8 mouse cellular contexts compared by ENCODE assay signal in genomic region chr11:119041750-119042465, GRCm38 (mm10). TPM values are rescaled to one million over a fixed set of nuclear protein-coding genes. Genes with fewer than 3 reads are reported as not detected.
A peak's percentile ranks its signal among the peaks of the same experiment; 100 is the strongest.
DNase-seq lines count a peak whose midpoint lies in the region; ATAC-seq and TF ChIP-seq lines count a peak whose summit lies in the region.

No protein-coding gene starts in this region.

- no peak overlapping the region for H3K27ac ChIP-seq in heart, embryonic 12.5 days (ENCODE audit: poor library complexity, severe bottlenecking)
- no peak overlapping the region for H3K27ac ChIP-seq in ES-E14 (ENCODE audit: insufficient read depth, low read depth, low read length, poor library complexity, severe bottlenecking)
- H3K27ac ChIP-seq in forebrain, postnatal 0 days (ENCODE audit: low read depth, low read length), result no peak overlapping the region
- no peak overlapping the region for H3K27ac ChIP-seq in liver, postnatal 0 days (ENCODE audit: low read depth)

- DNase-seq in heart, postnatal 25 days (ENCODE audit: low spot score), result no peak
- DNase-seq in ES-E14 (ENCODE audit: low read depth, low spot score) (no peak), adipocyte (ENCODE audit: low spot score) (no peak)
- DNase-seq in forebrain, postnatal 0 days, result no peak
- no peak for DNase-seq in liver, postnatal 0 days
- no peak for DNase-seq in urinary bladder, postnatal 25 days (ENCODE audit: low spot score)
- no peak for DNase-seq in layer of hippocampus, adult 8-10 months (ENCODE audit: low spot score in 2 of 2)

- peaks cover 10% of the 10 kb centered on the region for H3K36me3 ChIP-seq in heart, embryonic 12.5 days
- H3K36me3 ChIP-seq in ES-E14 (ENCODE audit: control insufficient read depth, insufficient read depth, low read length, poor library complexity, severe bottlenecking), result no peaks in the 10 kb centered on the region
- H3K36me3 ChIP-seq in forebrain, postnatal 0 days (ENCODE audit: insufficient read depth), result peaks cover 7% of the 10 kb centered on the region; the same call in 1 of the 2 replicates
- no peaks in the 10 kb centered on the region; the same call in 1 of the 2 replicates for H3K36me3 ChIP-seq in liver, postnatal 0 days (replicated peaks; ENCODE audit: insufficient read depth, low read length)

- ATAC-seq in heart, embryonic 12.5 days (ENCODE audit: insufficient number of reproducible peaks, low FRiP score), result no peak
- no peak for ATAC-seq in forebrain, postnatal 0 days
- no peak for ATAC-seq in liver, postnatal 0 days

- intact Hi-C loops in heart, postnatal 25 days (cut with DNase I), result loop anchor here (2.0 kb wide), 1 partner anchor 15 kb away; no protein-coding TSS in a partner anchor

- peaks cover 80% of the 10 kb centered on the region for H3K27me3 ChIP-seq in heart, embryonic 12.5 days (replicated peaks)
- H3K27me3 ChIP-seq in forebrain, postnatal 0 days (ENCODE audit: insufficient read depth, low read length), result peaks cover 64% of the 10 kb centered on the region
- peaks cover 81% of the 10 kb centered on the region for H3K27me3 ChIP-seq in liver, postnatal 0 days (ENCODE audit: insufficient read depth, low read length)

- no peak for TF ChIP-seq EP300 in liver, postnatal 0 days (IDR thresholded peaks at IDR 0.05; ENCODE audit: low read depth)

- no peak for TF ChIP-seq CTCF in forebrain, postnatal 0 days (IDR thresholded peaks at IDR 0.05; ENCODE audit: low read depth)
- no peak for TF ChIP-seq CTCF in liver, postnatal 0 days (IDR thresholded peaks at IDR 0.05; ENCODE audit: low read depth)

- peak overlapping the region; percentile 76 for H3K9ac ChIP-seq in heart, embryonic 12.5 days
- H3K9ac ChIP-seq in ES-E14 (ENCODE audit: insufficient read depth, low read depth, low read length, poor library complexity, severe bottlenecking), result no peak overlapping the region
- H3K9ac ChIP-seq in forebrain, postnatal 0 days, result peak overlapping the region; percentile 70
- H3K9ac ChIP-seq in liver, postnatal 0 days (replicated peaks), result 0 out of 2 replicates have a peak overlapping the region, but pooled peaks have one; percentile 55

- H3K4me1 ChIP-seq in heart, embryonic 12.5 days (replicated peaks), result peaks cover 65% of the 10 kb centered on the region
- peaks cover 0 to 12% of the 10 kb centered on the region in 2 experiments; a peak in 2 of 4 replicates for H3K4me1 ChIP-seq in ES-E14 (ENCODE audit: control insufficient read depth in 2 of 2, insufficient read depth in 2 of 2, low read length in 2 of 2, poor library complexity in 1 of 2)
- peaks cover 13% of the 10 kb centered on the region for H3K4me1 ChIP-seq in forebrain, postnatal 0 days (ENCODE audit: insufficient read depth)
- peaks cover 53% of the 10 kb centered on the region for H3K4me1 ChIP-seq in liver, postnatal 0 days (ENCODE audit: insufficient read depth)

- in situ Hi-C loops in ES-E14 (cut with MboI; ENCODE audit: low sequenced_read_pairs in 2 of 2, unreplicated experiment in 2 of 2), result loop anchor here in 1 of 2 experiments (10.0 kb wide), 1 partner anchor 503 kb away; the partner anchor contains the start of gene Nptx1

- peak overlapping the region; percentile 78 for H3K4me3 ChIP-seq in heart, embryonic 12.5 days
- H3K4me3 ChIP-seq in ES-E14 (ENCODE audit: insufficient read depth in 1 of 2, low read depth in 1 of 2, low read length in 2 of 2, poor library complexity in 1 of 2, severe bottlenecking in 1 of 2), result peak overlapping the region; percentile 68 to 76
- H3K4me3 ChIP-seq in forebrain, postnatal 0 days (ENCODE audit: low read depth, low read length), result peak overlapping the region; percentile 82
- H3K4me3 ChIP-seq in liver, postnatal 0 days (ENCODE audit: low read depth, low read length), result peak overlapping the region; percentile 67

- H3K9me3 ChIP-seq in heart, embryonic 12.5 days (replicated peaks), result no peaks in the 10 kb centered on the region
- no peaks in the 10 kb centered on the region for H3K9me3 ChIP-seq in ES-E14 (ENCODE audit: control insufficient read depth, insufficient read depth, low read depth, low read length)
- H3K9me3 ChIP-seq in forebrain, postnatal 0 days (ENCODE audit: low read length), result no peaks in the 10 kb centered on the region
- no peaks in the 10 kb centered on the region for H3K9me3 ChIP-seq in liver, postnatal 0 days (ENCODE audit: low read length)

- peak overlapping the region; percentile 94 for H3K4me2 ChIP-seq in heart, embryonic 12.5 days
- H3K4me2 ChIP-seq in forebrain, postnatal 0 days (ENCODE audit: low read depth), result peak overlapping the region; percentile 100
- peak overlapping the region; percentile 97 for H3K4me2 ChIP-seq in liver, postnatal 0 days (ENCODE audit: low read depth, low read length)

- 1% methylated on average over 30 of the region's 31 CpGs for WGBS in heart, embryonic 12.5 days
- under 1% methylated on average over 31 of the region's 31 CpGs for WGBS in forebrain, postnatal 0 days
- 2% methylated on average over 29 of the region's 31 CpGs for WGBS in liver, postnatal 0 days (ENCODE audit: insufficient replicate concordance)

TF ChIP-seq in ES-E14, 5 proteins besides CTCF, POLR2A, EP300 and RAD21:
- TF ChIP-seq CHD2 (IDR thresholded peaks at IDR 0.05; ENCODE audit: low read depth, low read length) (no peak), ZC3H11A (IDR thresholded peaks at IDR 0.05; ENCODE audit: borderline replicate concordance, low read depth, low read length) (no peak), HCFC1 (IDR thresholded peaks at IDR 0.05; ENCODE audit: borderline replicate concordance, insufficient read depth, low read length) (no peak), MAFK (IDR thresholded peaks at IDR 0.05; ENCODE audit: insufficient read depth, low read depth, low read length) (no peak), ZNF384 (IDR thresholded peaks at IDR 0.05; ENCODE audit: low read depth, low read length) (no peak)

RNA-seq across cellular contexts. Expression of gene Cbx8, which starts 1.1 kb away (rescaled TPM):
- polyA plus RNA-seq in heart, embryonic 12.5 days (2016; fragmentation: Nextera tagmentation; extraction: Ambion mirVana), result 7.3 and 8.8 TPM in 2 replicates
- 1 to 10 TPM; 4.4 to 7.6 TPM for total RNA-seq in heart, postnatal 25 days (2021)
- total RNA-seq in ES-E14 (2012; rRNA removed), result 1.1 and 1.2 TPM in 2 replicates
- total RNA-seq in forebrain, postnatal 0 days (2014; rRNA removed), result 14.2 and 21.9 TPM in 2 replicates
- 5.3 and 8.5 TPM in 2 replicates for polyA plus RNA-seq in forebrain, postnatal 0 days (2015; fragmentation: Nextera tagmentation; extraction: Ambion mirVana)
- polyA plus RNA-seq in liver, postnatal 0 days (2015; fragmentation: Nextera tagmentation; extraction: Ambion mirVana), result 3.1 and 3.9 TPM in 2 replicates
- 10 to 100 TPM in 2 of 4 experiments, 1 to 10 TPM in 2; 6.9 to 11.9 (median 9.6) TPM for total RNA-seq in layer of hippocampus, adult 8-10 months (2022)

RNA-seq across cellular contexts. Expression of gene Cbx2, which starts 19.1 kb away (rescaled TPM):
- polyA plus RNA-seq in heart, embryonic 12.5 days (2016; fragmentation: Nextera tagmentation; extraction: Ambion mirVana), result 29.3 and 30.5 TPM in 2 replicates
- 1 to 10 TPM; 3.8 to 3.9 TPM for total RNA-seq in heart, postnatal 25 days (2021)
- 12.6 and 13.9 TPM in 2 replicates for total RNA-seq in ES-E14 (2012; rRNA removed)
- total RNA-seq in forebrain, postnatal 0 days (2014; rRNA removed), result 9.2 and 15.2 TPM in 2 replicates
- 6.4 TPM in 2 replicates for polyA plus RNA-seq in forebrain, postnatal 0 days (2015; fragmentation: Nextera tagmentation; extraction: Ambion mirVana)
- polyA plus RNA-seq in liver, postnatal 0 days (2015; fragmentation: Nextera tagmentation; extraction: Ambion mirVana), result 1.9 and 2.0 TPM in 2 replicates
- total RNA-seq in layer of hippocampus, adult 8-10 months (2022), result 1 to 10 TPM; 1.7 to 3.9 (median 2.4) TPM

RNA-seq across cellular contexts. Expression of gene Cbx4, which starts 44.1 kb away (rescaled TPM):
- 13.2 and 14.9 TPM in 2 replicates for polyA plus RNA-seq in heart, embryonic 12.5 days (2016; fragmentation: Nextera tagmentation; extraction: Ambion mirVana)
- total RNA-seq in heart, postnatal 25 days (2021), result 10 to 100 TPM; 14.0 to 14.8 TPM
- 0.90 and 1.8 TPM in 2 replicates for total RNA-seq in ES-E14 (2012; rRNA removed)
- 36.1 and 38.6 TPM in 2 replicates for total RNA-seq in forebrain, postnatal 0 days (2014; rRNA removed)
- 21.7 and 26.1 TPM in 2 replicates for polyA plus RNA-seq in forebrain, postnatal 0 days (2015; fragmentation: Nextera tagmentation; extraction: Ambion mirVana)
- polyA plus RNA-seq in liver, postnatal 0 days (2015; fragmentation: Nextera tagmentation; extraction: Ambion mirVana), result 2.8 and 4.7 TPM in 2 replicates
- 10 to 100 TPM; 40.7 to 47.2 (median 44.0) TPM for total RNA-seq in layer of hippocampus, adult 8-10 months (2022)

RNA-seq across cellular contexts. Expression of gene Enpp7, which starts 53.9 kb away (rescaled TPM):
- not detected in 2 replicates for polyA plus RNA-seq in heart, embryonic 12.5 days (2016; fragmentation: Nextera tagmentation; extraction: Ambion mirVana)
- not detected for total RNA-seq in heart, postnatal 25 days (2021)
- not detected in 2 replicates for total RNA-seq in ES-E14 (2012; rRNA removed)
- total RNA-seq in forebrain, postnatal 0 days (2014; rRNA removed), result not detected in 2 replicates
- polyA plus RNA-seq in forebrain, postnatal 0 days (2015; fragmentation: Nextera tagmentation; extraction: Ambion mirVana), result not detected in 2 replicates
- polyA plus RNA-seq in liver, postnatal 0 days (2015; fragmentation: Nextera tagmentation; extraction: Ambion mirVana), result not detected in 2 replicates
- not detected for total RNA-seq in layer of hippocampus, adult 8-10 months (2022)
